ENCODE assay signal across 27 mouse cellular contexts in genomic region chr10:62474944-62475343, GRCm38 (mm10). TPM values are rescaled to one million over a fixed set of nuclear protein-coding genes. Genes with fewer than 3 reads are reported as not detected.
"Had no signal": no experiment of that assay in that cellular context is flagged by ENCODE, and none has a peak within 500 bp of the region (broad histone marks: within the 10 kb centered on the region; RNA-seq: fewer than 3 reads in every experiment).

No protein-coding gene starts in this region.

- H3K4me3 ChIP-seq: embryonic facial prominence, embryonic 10.5 days; embryonic facial prominence, embryonic 12.5 days; embryonic facial prominence, embryonic 13.5 days; embryonic facial prominence, embryonic 15.5 days; erythroblast, embryonic 14.5 days; forebrain, embryonic 10.5 days; forebrain, embryonic 12.5 days; forebrain, embryonic 13.5 days; forebrain, embryonic 15.5 days; gastrocnemius, adult 2 months; heart, adult 2 months; heart, embryonic 10.5 days had no signal

- H3K27ac ChIP-seq: embryonic facial prominence, embryonic 10.5 days; embryonic facial prominence, embryonic 12.5 days; embryonic facial prominence, embryonic 13.5 days; embryonic facial prominence, embryonic 15.5 days; forebrain, embryonic 10.5 days; forebrain, embryonic 12.5 days; forebrain, embryonic 13.5 days; forebrain, embryonic 15.5 days; gastrocnemius, adult 2 months; heart, adult 2 months; heart, embryonic 10.5 days had no signal

- DNase-seq: cerebellum, adult 9-11 months; cerebellum, postnatal 10 days; cerebellum, postnatal 14 days; cerebellum, postnatal 25 days; cerebellum, postnatal 36 days; forebrain, postnatal 0 days; gastrocnemius, adult 2 months; gastrocnemius, postnatal 10 days; gastrocnemius, postnatal 14 days; gastrocnemius, postnatal 25 days; gastrocnemius, postnatal 36 days; heart, adult 18-20 months; heart, adult 2 months had no signal

- H3K9ac ChIP-seq: embryonic facial prominence, embryonic 12.5 days; embryonic facial prominence, embryonic 13.5 days; embryonic facial prominence, embryonic 15.5 days; forebrain, embryonic 12.5 days; forebrain, embryonic 13.5 days; forebrain, embryonic 15.5 days; forebrain, postnatal 0 days had no signal

- H3K4me1 ChIP-seq: embryonic facial prominence, embryonic 10.5 days; embryonic facial prominence, embryonic 12.5 days; embryonic facial prominence, embryonic 13.5 days; embryonic facial prominence, embryonic 15.5 days; forebrain, embryonic 10.5 days; heart, embryonic 10.5 days had no signal

- H3K9me3 ChIP-seq: embryonic facial prominence, embryonic 10.5 days; embryonic facial prominence, embryonic 12.5 days; embryonic facial prominence, embryonic 13.5 days; embryonic facial prominence, embryonic 15.5 days; forebrain, embryonic 10.5 days; forebrain, embryonic 12.5 days; forebrain, embryonic 13.5 days; forebrain, embryonic 15.5 days; heart, embryonic 10.5 days had no signal

- H3K36me3 ChIP-seq: embryonic facial prominence, embryonic 12.5 days had no signal

- H3K4me2 ChIP-seq: embryonic facial prominence, embryonic 12.5 days; embryonic facial prominence, embryonic 13.5 days; embryonic facial prominence, embryonic 15.5 days; forebrain, embryonic 12.5 days; forebrain, embryonic 13.5 days; forebrain, embryonic 15.5 days; heart, embryonic 11.5 days had no signal

- H3K27me3 ChIP-seq: embryonic facial prominence, embryonic 12.5 days; embryonic facial prominence, embryonic 13.5 days; embryonic facial prominence, embryonic 15.5 days; forebrain, embryonic 12.5 days; forebrain, embryonic 13.5 days; forebrain, embryonic 15.5 days had no signal

- ATAC-seq: forebrain, embryonic 13.5 days; forebrain, embryonic 14.5 days; forebrain, embryonic 15.5 days; forebrain, embryonic 16.5 days; forebrain, postnatal 0 days had no signal

RNA-seq across cellular contexts. Expression of gene 4930507D05Rik, which starts 25.7 kb away (rescaled TPM):
- polyA plus RNA-seq: erythroblast, embryonic 14.5 days had no signal

RNA-seq across cellular contexts. Expression of gene Hkdc1, which starts 52.7 kb away (rescaled TPM):
- polyA plus RNA-seq: forebrain, embryonic 11.5 days; heart, adult 2 months had no signal
